Mouse (Mus musculus): ENCODE measurements around the gene 2810459M11Rik.

GRCm38 (mm10) chr1:86094413-86094812, 48.8 kb downstream of the 2810459M11Rik start:
- TF ChIP-seq EP300 (IDR thresholded peaks at IDR 0.05; ENCODE audit: low read depth), result no peak
- TF ChIP-seq CTCF (IDR thresholded peaks at IDR 0.05; ENCODE audit: low read depth), result no peak
